Mouse (Mus musculus) neural tube, embryonic 14.5 days (tissue): ENCODE measurements around the gene Eddm3b. TPM values are rescaled to one million over a fixed set of nuclear protein-coding genes. Genes with fewer than 3 reads are reported as not detected.

Experiments
- ATAC-seq: fragments of 200-750 bp; cut with Nextera tagmentation; 2 replicates; pipeline ENCODE4 v1.8.0; 2017; ENCODE audit warnings: low read depth, mild to moderate bottlenecking, moderate TSS enrichment, moderate library complexity
- H3K27ac ChIP-seq: fragments of 300-500 bp; sonication (generic); 2 replicates; pipeline ENCODE4 v1.5.1; 2014; ENCODE audit warnings: low read depth, mild to moderate bottlenecking, control low read depth, low read length, moderate library complexity, mixed read lengths
- H3K27me3 ChIP-seq: fragments of 300-500 bp; sonication (generic); 2 replicates; pipeline ENCODE4 v1.6.1; 2014; ENCODE audit warnings: low read length; ENCODE audit not compliant: control insufficient read depth, insufficient read depth
- H3K36me3 ChIP-seq: fragments of 300-500 bp; sonication (generic); 2 replicates; pipeline ENCODE4 v1.6.1; 2014; ENCODE audit warnings: low read length, mixed read lengths; ENCODE audit not compliant: control insufficient read depth, insufficient read depth
- H3K4me1 ChIP-seq: fragments of 300-500 bp; sonication (generic); 2 replicates; pipeline ENCODE4 v1.6.1; 2014; ENCODE audit warnings: low read length; ENCODE audit not compliant: control insufficient read depth, insufficient read depth
- H3K4me2 ChIP-seq: fragments of 300-500 bp; sonication (generic); 2 replicates; pipeline ENCODE4 v1.6.1; 2014; ENCODE audit warnings: mild to moderate bottlenecking, low read depth, low read length, control low read depth
- H3K4me3 ChIP-seq: fragments of 300-500 bp; sonication (generic); 2 replicates; pipeline ENCODE4 v1.5.1; 2014; ENCODE audit warnings: low read depth, low read length, control low read depth, mixed read lengths
- H3K9ac ChIP-seq: fragments of 300-500 bp; sonication (generic); replicated peaks from 2 replicates; pipeline ENCODE4 v1.6.1; 2014; ENCODE audit warnings: low read depth, mild to moderate bottlenecking, control low read depth, low read length, mixed read lengths
- H3K9me3 ChIP-seq: fragments of 300-500 bp; sonication (generic); 2 replicates; pipeline ENCODE4 v1.6.1; 2016; ENCODE audit warnings: low read length; ENCODE audit not compliant: control insufficient read depth
- WGBS: fragments of 180-500 bp; shearing (Covaris S2); extraction: QIAGEN DNeasy Blood & Tissue Kit; methylation state at CpG from one replicate; pipeline ENCODE4 v1.1.7; 2014; 5-methylcytosine and 5-hydroxymethylcytosine counted together
- polyA plus RNA-seq: library from polyadenylated mRNA; unstranded; fragments of >200 nt; fragmentation: Nextera tagmentation; extraction: Ambion mirVana; gene quantifications from 2 replicates; pipeline ENCODE4 v1.2.1, GENCODE M21; 2014

The Eddm3b gene
- polyA plus RNA-seq, result not detected in 2 replicates

DNA sequence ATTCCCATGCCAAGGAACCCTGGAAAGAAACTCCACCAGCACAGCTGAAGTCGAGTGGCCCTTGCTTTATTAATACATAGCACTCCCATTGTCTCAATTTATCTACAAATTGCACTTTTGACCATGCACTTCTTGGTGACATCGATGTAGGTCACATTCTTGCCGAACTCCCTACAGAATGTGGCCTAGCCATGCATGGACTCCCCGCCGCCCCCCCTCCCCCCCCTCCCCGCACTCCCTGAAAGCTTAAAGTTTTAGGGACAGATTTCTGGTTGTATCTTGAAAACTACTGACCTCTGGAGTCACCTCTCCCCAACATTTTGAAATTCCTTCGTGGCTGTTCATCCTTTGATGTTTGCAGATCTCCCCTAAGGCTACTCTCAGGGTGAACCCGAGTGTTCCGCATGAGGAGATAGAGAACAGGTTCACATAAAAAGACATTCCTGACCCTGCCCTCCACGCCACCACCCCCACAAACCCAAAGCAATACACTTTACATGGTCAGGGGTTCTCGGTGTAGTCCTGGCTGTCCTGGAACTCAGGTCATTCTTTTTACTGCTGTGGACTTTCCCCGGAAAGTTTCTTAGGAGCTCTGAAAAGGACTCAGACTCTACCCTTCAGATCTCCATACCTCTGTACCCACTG is at the start of gene Eddm3b:
TSS of gene Eddm3b (plus strand) at position 511 of the 645 bp plus-strand sequence.
- Histone ChIP-seq H3K27me3 (no peaks in the 10 kb centered on the region), H3K9me3 (no peaks in the 10 kb centered on the region), H3K4me2 (no peak within 1 kb of the TSS), H3K4me3 (no peak within 1 kb of the TSS), H3K4me1 (no peaks in the 10 kb centered on the region), H3K36me3 (no peaks in the 10 kb centered on the region), H3K27ac (no peak within 1 kb of the TSS), H3K9ac (no peak within 1 kb of the TSS)
- ATAC-seq, result no peak
- WGBS, result 55% methylated on average over 12 of the region's 12 CpGs

DNA sequence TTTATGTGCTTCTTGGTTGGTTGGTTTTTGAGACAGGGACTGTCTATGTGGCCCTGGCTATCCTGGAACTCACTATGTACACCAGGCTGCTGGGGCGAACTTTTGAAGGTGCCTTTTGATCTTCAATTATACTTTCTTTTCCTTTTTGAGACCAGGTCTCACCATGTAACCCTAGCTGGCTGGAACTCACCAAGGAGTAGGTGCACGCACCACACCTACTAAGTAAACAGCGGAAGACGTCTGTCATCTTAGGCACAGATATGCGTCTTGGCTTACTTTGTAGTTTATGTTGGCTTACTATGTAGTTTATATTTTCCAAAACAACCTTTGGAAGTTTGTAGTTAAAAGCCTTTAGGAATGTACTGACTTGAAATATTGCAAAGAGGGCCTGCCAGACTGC is 45.3 kb upstream of the Eddm3b start:
- Histone ChIP-seq H3K4me1 (no peaks in the 10 kb centered on the region), H3K9me3 (no peaks in the 10 kb centered on the region), H3K36me3 (no peaks in the 10 kb centered on the region), H3K27ac (no peak overlapping the region), H3K9ac (no peak overlapping the region), H3K4me2 (no peak overlapping the region), H3K27me3 (no peaks in the 10 kb centered on the region), H3K4me3 (no peak overlapping the region)
- 93% methylated on average over 5 of the region's 5 CpGs for WGBS
- ATAC-seq, result no peak

GRCm38 (mm10) chr14:51069617-51070016 is 44.6 kb upstream of the Eddm3b start:
- 92% methylated on average over 2 of the region's 2 CpGs for WGBS
- Histone ChIP-seq H3K4me3 (no peak overlapping the region), H3K9me3 (no peaks in the 10 kb centered on the region), H3K4me2 (no peak overlapping the region), H3K27ac (no peak overlapping the region), H3K9ac (no peak overlapping the region), H3K27me3 (no peaks in the 10 kb centered on the region), H3K36me3 (no peaks in the 10 kb centered on the region), H3K4me1 (no peaks in the 10 kb centered on the region)
- no peak for ATAC-seq

DNA sequence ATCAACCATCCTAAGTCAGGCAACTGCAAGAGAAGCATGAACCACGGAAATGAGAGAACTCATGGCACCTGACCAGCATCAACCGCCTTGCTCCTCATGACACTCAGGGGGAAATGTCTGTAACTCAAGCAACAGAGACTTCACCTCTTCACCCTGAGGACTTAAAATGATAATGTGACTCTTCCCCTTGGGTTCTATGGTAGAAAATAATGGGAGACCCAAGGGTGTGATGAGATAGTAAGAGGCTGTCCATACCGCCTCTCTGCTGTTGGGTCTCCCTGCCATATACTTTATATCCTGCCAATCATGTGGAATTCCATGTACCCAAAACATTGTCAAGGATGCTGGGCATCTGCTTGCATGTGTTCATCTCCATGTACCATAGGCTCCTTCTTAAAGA is 39.9 kb upstream of the Eddm3b start, which contains the start of gene Olfr750:
TSS of gene Olfr750 (minus strand) at position 101 of the 400 bp plus-strand sequence.
- WGBS, result 83% methylated on average over 3 of the region's 3 CpGs
- no peak within 1 kb of the TSS for H3K4me3 ChIP-seq
- no peak for ATAC-seq
- H3K4me2 ChIP-seq, result no peak within 1 kb of the TSS
- no peaks in the 10 kb centered on the region for H3K36me3 ChIP-seq
- no peak within 1 kb of the TSS for H3K27ac ChIP-seq
- H3K27me3 ChIP-seq, result no peaks in the 10 kb centered on the region
- H3K9me3 ChIP-seq, result no peaks in the 10 kb centered on the region
- H3K4me1 ChIP-seq, result no peaks in the 10 kb centered on the region
- H3K9ac ChIP-seq, result no peak within 1 kb of the TSS

DNA sequence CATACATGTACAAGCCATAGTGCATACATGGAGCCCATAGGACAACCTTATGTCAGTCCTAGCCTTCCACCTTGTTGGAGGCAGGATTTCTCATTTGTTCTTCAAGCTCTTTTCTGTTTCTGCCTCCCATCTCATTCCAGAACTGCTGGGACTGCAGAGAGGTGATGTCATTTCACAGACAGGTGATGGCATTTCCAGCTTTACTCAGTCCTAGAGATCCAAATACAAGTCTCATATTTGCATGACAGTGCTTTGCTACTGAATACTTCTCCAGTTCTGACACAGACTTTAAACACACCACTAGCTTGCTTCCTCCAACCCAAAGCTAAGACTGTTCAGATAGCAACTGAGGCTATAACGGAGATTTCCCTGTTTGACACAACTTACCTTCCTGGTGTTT is 35.0 kb upstream of the Eddm3b start:
- Histone ChIP-seq H3K27me3 (peaks cover 8% of the 10 kb centered on the region; the same call in 1 of the 2 replicates), H3K4me1 (peaks cover 5% of the 10 kb centered on the region; the same call in 1 of the 2 replicates), H3K9me3 (no peaks in the 10 kb centered on the region), H3K36me3 (no peaks in the 10 kb centered on the region), H3K4me3 (no peak overlapping the region), H3K9ac (no peak overlapping the region), H3K4me2 (no peak overlapping the region), H3K27ac (no peak overlapping the region)
- no peak for ATAC-seq
- 85% methylated on average over 1 of the region's 1 CpGs for WGBS

- H3K4me3 ChIP-seq, result no peak overlapping the region
- peaks cover 8% of the 10 kb centered on the region; the same call in 1 of the 2 replicates for H3K27me3 ChIP-seq
- peaks cover 5% of the 10 kb centered on the region; the same call in 1 of the 2 replicates for H3K4me1 ChIP-seq
- ATAC-seq, result no peak
- no peak overlapping the region for H3K9ac ChIP-seq
- no peaks in the 10 kb centered on the region for H3K9me3 ChIP-seq
- no peaks in the 10 kb centered on the region for H3K36me3 ChIP-seq
- H3K4me2 ChIP-seq, result no peak overlapping the region
- 95% methylated on average over 2 of the region's 2 CpGs for WGBS
- no peak overlapping the region for H3K27ac ChIP-seq
Measured at GRCm38 (mm10) chr14:51081035-51081434, 33.2 kb upstream of the Eddm3b start.

DNA sequence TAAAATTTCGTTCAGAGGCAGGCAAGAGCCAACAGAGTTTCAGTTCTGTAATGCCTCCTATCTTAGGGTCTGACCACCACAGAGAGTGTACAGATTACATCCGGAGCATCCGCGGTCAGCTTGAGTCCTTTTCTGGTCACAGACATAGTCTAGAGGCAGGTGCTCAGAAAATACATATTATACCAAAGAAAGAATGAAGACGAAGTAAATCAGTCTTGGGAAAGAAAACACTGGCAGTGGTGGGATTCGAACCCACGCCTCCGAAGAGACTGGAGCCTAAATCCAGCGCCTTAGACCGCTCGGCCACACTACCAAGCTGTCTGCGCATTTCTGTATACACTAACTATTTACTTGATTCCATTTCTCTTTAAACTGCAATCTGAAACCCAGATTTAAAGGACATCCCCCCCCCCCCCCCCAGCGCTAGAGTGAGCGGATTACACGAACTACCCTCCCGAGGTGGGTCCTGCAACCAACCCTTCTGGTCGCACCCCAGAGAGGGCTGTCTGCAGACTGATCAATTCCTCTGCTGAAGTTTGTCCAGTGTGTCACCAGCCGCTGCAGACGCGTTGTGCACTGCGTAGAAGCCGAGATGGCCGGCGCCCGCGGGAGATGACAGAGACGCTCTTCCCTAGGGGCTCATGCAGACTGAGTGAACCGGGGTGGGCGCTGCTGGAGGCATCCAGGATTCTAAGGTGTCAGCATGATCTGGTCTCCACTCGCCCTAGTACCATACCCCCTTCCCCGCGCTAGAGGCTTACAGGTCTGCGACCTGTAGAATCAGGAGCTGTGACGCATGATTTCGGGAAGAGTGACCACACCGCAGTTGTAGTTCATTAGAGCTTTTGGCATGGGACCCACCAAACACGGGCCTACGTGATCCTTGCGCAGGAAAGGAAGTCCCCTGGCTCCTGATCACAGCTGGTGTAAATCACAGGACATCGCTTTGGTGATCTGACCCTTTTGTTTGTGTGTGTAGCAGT is 31.3 kb upstream of the Eddm3b start:
- ATAC-seq, result peak; percentile 77
- H3K9me3 ChIP-seq, result no peaks in the 10 kb centered on the region
- no peak overlapping the region for H3K27ac ChIP-seq
- H3K27me3 ChIP-seq, result peaks cover 8% of the 10 kb centered on the region; the same call in 1 of the 2 replicates
- no peaks in the 10 kb centered on the region for H3K36me3 ChIP-seq
- H3K4me2 ChIP-seq, result peak overlapping the region; percentile 67
- peak overlapping the region; percentile 41; the same call in 1 of the 2 replicates for H3K9ac ChIP-seq
- WGBS, result 4% methylated on average over 38 of the region's 40 CpGs
- peaks cover 5% of the 10 kb centered on the region; the same call in 1 of the 2 replicates for H3K4me1 ChIP-seq
- peak overlapping the region; percentile 39 for H3K4me3 ChIP-seq

GRCm38 (mm10) chr14:51083805-51084204 is 30.4 kb upstream of the Eddm3b start:
- Histone ChIP-seq H3K4me1 (peaks cover 5% of the 10 kb centered on the region; the same call in 1 of the 2 replicates), H3K27ac (no peak overlapping the region), H3K9me3 (no peaks in the 10 kb centered on the region), H3K27me3 (peaks cover 8% of the 10 kb centered on the region; the same call in 1 of the 2 replicates), H3K9ac (no peak overlapping the region), H3K36me3 (no peaks in the 10 kb centered on the region), H3K4me3 (peak overlapping the region; percentile 39), H3K4me2 (peak overlapping the region; percentile 67)
- no peak for ATAC-seq
- WGBS, result 15% methylated on average over 7 of the region's 7 CpGs
